Mouse (Mus musculus): ENCODE measurements around the gene Elane. TPM values are rescaled to one million over a fixed set of nuclear protein-coding genes. Genes with fewer than 3 reads are reported as not detected.

The Elane gene
- polyA plus RNA-seq, 1 experiment from 2014 or later = 0.76 TPM

DNA sequence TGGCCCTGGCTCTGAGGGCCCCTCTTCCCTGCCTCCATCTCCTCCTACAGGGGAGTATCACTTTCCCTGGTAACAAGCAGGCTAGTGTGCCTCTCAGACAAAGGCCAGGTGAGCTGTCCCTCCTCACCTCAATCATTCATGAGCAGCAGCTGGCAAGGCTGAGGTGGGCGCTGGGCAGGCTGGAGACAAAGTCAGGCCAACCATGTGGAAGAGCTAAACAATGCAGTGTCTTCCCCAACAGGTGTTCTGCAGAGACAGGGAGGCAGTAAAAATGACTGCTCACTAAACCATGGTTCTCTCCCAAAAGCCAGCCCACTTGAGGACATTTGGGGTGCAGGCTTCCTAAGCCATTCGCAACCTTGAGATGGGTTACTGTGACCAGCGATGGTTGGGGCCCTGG is 34.4 kb upstream of the Elane start:
- peaks cover 6% of the 10 kb centered on the region for H3K36me3 ChIP-seq (ENCODE audit: insufficient read depth, low read length)
- 61% methylated on average over 3 of the region's 3 CpGs for WGBS
- peak overlapping the region; percentile 82 for H3K4me2 ChIP-seq (replicated peaks; ENCODE audit: low read depth, low read length)
- no peaks in the 10 kb centered on the region for H3K9me3 ChIP-seq (ENCODE audit: low read length)
- peak overlapping the region; percentile 100 for H3K27ac ChIP-seq (ENCODE audit: low read length)
- no peak overlapping the region for H3K4me3 ChIP-seq (ENCODE audit: low read length)
- ATAC-seq (ENCODE audit: low FRiP score, low TSS enrichment) = no peak
- no peaks in the 10 kb centered on the region for H3K27me3 ChIP-seq (ENCODE audit: insufficient read depth, low read length)
- H3K4me1 ChIP-seq (ENCODE audit: insufficient read depth, low read length) = peaks cover 37% of the 10 kb centered on the region
- peak overlapping the region; percentile 92 for H3K9ac ChIP-seq (replicated peaks; ENCODE audit: low read length)

DNA sequence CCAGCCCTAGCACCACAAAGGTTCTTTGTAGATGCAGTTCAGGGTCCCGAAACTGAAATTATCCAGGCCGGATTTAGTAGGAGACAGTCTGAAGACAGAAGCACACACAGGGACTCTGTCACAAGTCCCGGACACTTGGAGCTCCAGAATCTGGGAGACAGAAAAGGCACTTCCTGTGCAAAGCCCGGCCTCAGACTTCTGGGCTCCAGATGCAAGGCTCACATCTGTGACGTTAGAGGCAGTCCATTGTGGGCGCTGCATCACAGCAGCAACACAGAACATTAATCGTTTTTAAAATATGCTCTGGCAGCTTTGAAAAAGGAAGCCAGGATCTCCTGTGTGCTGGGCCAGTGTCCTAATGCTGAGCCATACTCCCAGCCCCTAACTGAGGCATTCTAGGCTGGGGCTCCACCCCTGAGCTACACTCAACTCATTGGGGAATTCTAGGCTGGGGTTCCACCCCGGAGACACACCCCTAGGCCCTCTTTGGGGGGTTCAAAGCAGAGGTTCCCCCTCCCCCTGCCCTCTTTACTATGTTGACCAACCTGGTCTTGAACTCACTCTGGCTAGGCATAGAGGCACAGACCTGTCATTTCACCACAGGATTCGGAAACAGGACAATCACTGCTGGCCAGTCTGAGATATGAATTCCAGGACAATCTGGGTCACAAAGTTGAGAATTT is 33.8 kb upstream of the Elane start:
- no peaks in the 10 kb centered on the region for H3K9me3 ChIP-seq (ENCODE audit: low read length)
- no peaks in the 10 kb centered on the region for H3K27me3 ChIP-seq (ENCODE audit: insufficient read depth, low read length)
- H3K4me1 ChIP-seq (ENCODE audit: insufficient read depth, low read length) = peaks cover 43% of the 10 kb centered on the region
- peak overlapping the region; percentile 98 for H3K4me3 ChIP-seq (ENCODE audit: low read length)
- peak overlapping the region; percentile 100 for H3K27ac ChIP-seq (ENCODE audit: low read length)
- 35% methylated on average over 9 of the region's 9 CpGs for WGBS
- no peak for ATAC-seq (ENCODE audit: low FRiP score, low TSS enrichment)
- peak overlapping the region; percentile 92 for H3K9ac ChIP-seq (replicated peaks; ENCODE audit: low read length)
- H3K4me2 ChIP-seq (replicated peaks; ENCODE audit: low read depth, low read length) = peak overlapping the region; percentile 82
- peaks cover 12% of the 10 kb centered on the region for H3K36me3 ChIP-seq (ENCODE audit: insufficient read depth, low read length)

DNA sequence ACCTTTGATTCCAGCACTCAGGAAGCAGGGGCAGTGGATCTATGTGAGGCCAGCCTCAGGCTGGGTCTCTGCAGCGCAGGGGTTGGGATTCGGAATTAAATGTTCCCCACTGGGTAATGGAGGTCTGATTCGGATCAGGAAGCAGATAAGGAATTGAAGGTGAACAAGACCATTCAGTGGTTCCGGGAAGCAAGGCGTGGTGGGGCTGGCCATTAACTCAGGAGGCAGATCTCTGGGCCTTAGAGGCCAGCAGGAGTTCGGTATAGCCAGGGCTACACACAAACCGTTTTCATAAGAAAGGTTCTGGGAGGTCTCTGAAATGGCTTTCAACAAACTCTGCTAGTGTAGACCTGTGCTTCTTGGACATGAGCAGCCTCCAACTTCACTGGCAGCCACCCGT is 33.2 kb upstream of the Elane start:
- no peak for ATAC-seq (ENCODE audit: low FRiP score, low TSS enrichment)
- Histone ChIP-seq H3K36me3 (ENCODE audit: insufficient read depth, low read length) (peaks cover 17% of the 10 kb centered on the region), H3K4me2 (replicated peaks; ENCODE audit: low read depth, low read length) (peak overlapping the region; percentile 82), H3K27me3 (ENCODE audit: insufficient read depth, low read length) (no peaks in the 10 kb centered on the region), H3K4me1 (ENCODE audit: insufficient read depth, low read length) (peaks cover 43% of the 10 kb centered on the region), H3K27ac (ENCODE audit: low read length) (peak overlapping the region; percentile 100), H3K9ac (replicated peaks; ENCODE audit: low read length) (peak overlapping the region; percentile 92), H3K9me3 (ENCODE audit: low read length) (no peaks in the 10 kb centered on the region), H3K4me3 (ENCODE audit: low read length) (peak overlapping the region; percentile 98)
- 20% methylated on average over 8 of the region's 8 CpGs for WGBS

DNA sequence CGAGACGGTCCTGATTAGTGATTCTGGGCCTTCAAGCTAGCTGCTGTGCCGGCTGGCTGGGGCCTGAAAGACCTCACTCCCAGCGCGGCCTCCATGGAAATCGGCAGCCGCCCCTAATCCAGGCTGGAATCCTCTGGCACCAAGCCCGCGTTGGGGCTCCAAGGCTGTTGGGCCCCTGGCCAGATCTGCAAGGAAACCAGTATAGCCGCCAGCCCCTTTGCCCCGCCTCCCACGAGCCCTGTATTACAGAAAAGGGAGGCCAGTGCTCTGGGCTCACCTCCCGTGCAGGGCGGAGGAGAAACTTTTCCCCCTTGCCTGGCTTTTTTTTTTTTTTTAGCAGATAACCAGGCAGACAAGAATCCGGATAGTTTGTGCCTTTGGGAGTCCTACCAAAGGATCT is 32.7 kb upstream of the Elane start:
- H3K9me3 ChIP-seq (ENCODE audit: low read length) = no peaks in the 10 kb centered on the region
- peak overlapping the region; percentile 82 for H3K4me2 ChIP-seq (replicated peaks; ENCODE audit: low read depth, low read length)
- peaks cover 17% of the 10 kb centered on the region for H3K36me3 ChIP-seq (ENCODE audit: insufficient read depth, low read length)
- ATAC-seq (ENCODE audit: low FRiP score, low TSS enrichment) = peak; percentile 64
- H3K4me3 ChIP-seq (ENCODE audit: low read length) = peak overlapping the region; percentile 98
- H3K9ac ChIP-seq (replicated peaks; ENCODE audit: low read length) = peak overlapping the region; percentile 92
- peak overlapping the region; percentile 100 for H3K27ac ChIP-seq (ENCODE audit: low read length)
- peaks cover 44% of the 10 kb centered on the region for H3K4me1 ChIP-seq (ENCODE audit: insufficient read depth, low read length)
- WGBS = under 1% methylated on average over 15 of the region's 15 CpGs
- H3K27me3 ChIP-seq (ENCODE audit: insufficient read depth, low read length) = no peaks in the 10 kb centered on the region

GRCm38 (mm10) chr10:79853860-79854795 is 31.9 kb upstream of the Elane start, which contains the start of gene Ptbp1:
Ptbp1 (plus strand) TSS chr10:79854427.
- H3K4me1 ChIP-seq (ENCODE audit: insufficient read depth, low read length) = peaks cover 51% of the 10 kb centered on the region
- peak within 1 kb of the TSS; percentile 100 for H3K9ac ChIP-seq (replicated peaks; ENCODE audit: low read length)
- H3K9me3 ChIP-seq (ENCODE audit: low read length) = no peaks in the 10 kb centered on the region
- peaks cover 23% of the 10 kb centered on the region for H3K36me3 ChIP-seq (ENCODE audit: insufficient read depth, low read length)
- under 1% methylated on average over 75 of the region's 75 CpGs for WGBS
- no peaks in the 10 kb centered on the region for H3K27me3 ChIP-seq (ENCODE audit: insufficient read depth, low read length)
- H3K4me3 ChIP-seq (ENCODE audit: low read length) = peak within 1 kb of the TSS; percentile 98
- peak; percentile 89 for ATAC-seq (ENCODE audit: low FRiP score, low TSS enrichment)
- peak within 1 kb of the TSS; percentile 100 for H3K27ac ChIP-seq (ENCODE audit: low read length)
- peak within 1 kb of the TSS; percentile 100 for H3K4me2 ChIP-seq (replicated peaks; ENCODE audit: low read depth, low read length)

- under 1% methylated on average over 82 of the region's 83 CpGs for WGBS
- Histone ChIP-seq H3K4me2 (replicated peaks; ENCODE audit: low read depth, low read length) (peak overlapping the region; percentile 100), H3K27me3 (ENCODE audit: insufficient read depth, low read length) (no peaks in the 10 kb centered on the region), H3K36me3 (ENCODE audit: insufficient read depth, low read length) (peaks cover 32% of the 10 kb centered on the region), H3K4me3 (ENCODE audit: low read length) (peak overlapping the region; percentile 98), H3K9me3 (ENCODE audit: low read length) (no peaks in the 10 kb centered on the region), H3K27ac (ENCODE audit: low read length) (peak overlapping the region; percentile 100), H3K4me1 (ENCODE audit: insufficient read depth, low read length) (peaks cover 59% of the 10 kb centered on the region), H3K9ac (replicated peaks; ENCODE audit: low read length) (peak overlapping the region; percentile 100)
- peak; percentile 14; the same call in 1 of the 2 replicates for ATAC-seq (ENCODE audit: low FRiP score, low TSS enrichment)
These were observed 31.1 kb upstream of the Elane start for GRCm38 (mm10) chr10:79854801-79855541.

DNA sequence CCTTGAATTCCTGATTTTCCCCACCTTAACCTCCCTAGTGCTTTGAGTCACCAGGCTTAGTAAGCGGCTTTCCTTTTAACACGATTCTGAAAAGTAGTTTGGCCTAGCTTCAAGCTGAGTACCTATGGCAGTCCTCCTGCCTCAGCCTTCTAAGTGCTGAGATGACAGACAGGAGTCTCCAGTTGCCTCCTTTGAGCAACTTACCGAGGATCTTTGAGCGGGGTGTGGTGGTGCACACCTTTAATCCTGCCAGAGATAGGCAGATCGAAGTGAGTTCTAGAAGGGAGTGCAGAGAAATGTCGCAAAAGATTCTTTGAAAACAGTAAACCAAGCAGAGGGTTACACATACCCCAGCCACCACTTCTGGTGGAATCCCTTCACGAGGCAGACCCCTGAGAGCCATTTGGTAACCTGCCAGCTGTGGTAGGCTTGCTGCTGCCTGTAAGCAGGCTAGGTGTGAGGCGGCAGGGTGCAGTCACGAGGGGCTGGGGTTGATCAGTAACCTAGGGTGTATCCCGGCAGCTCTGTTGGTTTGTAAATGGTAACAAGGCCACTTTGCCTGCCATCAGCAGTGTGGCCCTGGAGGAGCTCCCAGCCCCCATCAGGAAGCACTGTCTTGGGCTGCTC is 30.4 kb upstream of the Elane start:
- Histone ChIP-seq H3K36me3 (ENCODE audit: insufficient read depth, low read length) (peaks cover 39% of the 10 kb centered on the region), H3K4me2 (replicated peaks; ENCODE audit: low read depth, low read length) (peak overlapping the region; percentile 100), H3K9ac (replicated peaks; ENCODE audit: low read length) (peak overlapping the region; percentile 100), H3K4me3 (ENCODE audit: low read length) (peak overlapping the region; percentile 98), H3K27ac (ENCODE audit: low read length) (peak overlapping the region; percentile 100), H3K4me1 (ENCODE audit: insufficient read depth, low read length) (peaks cover 66% of the 10 kb centered on the region), H3K27me3 (ENCODE audit: insufficient read depth, low read length) (no peaks in the 10 kb centered on the region), H3K9me3 (ENCODE audit: low read length) (no peaks in the 10 kb centered on the region)
- under 1% methylated on average over 10 of the region's 10 CpGs for WGBS
- ATAC-seq (ENCODE audit: low FRiP score, low TSS enrichment) = no peak

GRCm38 (mm10) chr10:79856280-79856679 is 29.8 kb upstream of the Elane start:
- Histone ChIP-seq H3K4me1 (ENCODE audit: insufficient read depth, low read length) (peaks cover 71% of the 10 kb centered on the region), H3K4me2 (replicated peaks; ENCODE audit: low read depth, low read length) (peak overlapping the region; percentile 100), H3K4me3 (ENCODE audit: low read length) (peak overlapping the region; percentile 98), H3K9me3 (ENCODE audit: low read length) (no peaks in the 10 kb centered on the region), H3K36me3 (ENCODE audit: insufficient read depth, low read length) (peaks cover 45% of the 10 kb centered on the region), H3K9ac (replicated peaks; ENCODE audit: low read length) (peak overlapping the region; percentile 100), H3K27me3 (ENCODE audit: insufficient read depth, low read length) (no peaks in the 10 kb centered on the region), H3K27ac (ENCODE audit: low read length) (peak overlapping the region; percentile 100)
- ATAC-seq (ENCODE audit: low FRiP score, low TSS enrichment) = no peak
- WGBS = 16% methylated on average over 6 of the region's 6 CpGs
